Mouse (Mus musculus): Measurements from ENCODE around the gene Iqca.

GRCm38 (mm10) chr1:90010077-90010476, 143.1 kb downstream of the Iqca start:
- no peak for TF ChIP-seq CTCF (conservative IDR thresholded peaks at IDR 0.05; ENCODE audit: low read length)
- TF ChIP-seq NANOG (IDR thresholded peaks at IDR 0.05; ENCODE audit: borderline replicate concordance, low read length), result no peak
